Mouse (Mus musculus) CH12.LX (cell line): ENCODE measurements around the gene Shbg. TPM values are rescaled to one million over a fixed set of nuclear protein-coding genes. Genes with fewer than 3 reads are reported as not detected.

Experiments used
- DNase-seq: peaks from one replicate; pipeline ENCODE4 v3.0.0-alpha.2; 2013; ENCODE audit errors: extremely low read depth
- H3K27ac ChIP-seq: 2 replicates; pipeline ENCODE4 v1.5.1; 2012; ENCODE audit warnings: low read depth, mild to moderate bottlenecking, control low read depth, moderate library complexity; ENCODE audit not compliant: insufficient read depth
- H3K27me3 ChIP-seq: replicated peaks from 2 replicates; pipeline ENCODE3; 2012; ENCODE audit warnings: inconsistent platforms
- H3K36me3 ChIP-seq, 2 experiments: replicated peaks in 1 of 2; 2 replicates each; pipeline versions ENCODE3 to v1.6.1; 2012; ENCODE audit warnings: inconsistent platforms in 1 of 2, low read length in 1 of 2, mild to moderate bottlenecking in 1 of 2, mixed read lengths in 1 of 2, moderate library complexity in 1 of 2; ENCODE audit not compliant: control insufficient read depth in 1 of 2, insufficient read depth in 1 of 2
- H3K4me1 ChIP-seq, 2 experiments: 2 replicates each; pipeline ENCODE4 v1.6.1; 2012; ENCODE audit warnings: inconsistent platforms in 1 of 2, moderate library complexity in 1 of 2; ENCODE audit not compliant: insufficient read depth in 2 of 2, control insufficient read depth in 1 of 2
- H3K4me2 ChIP-seq: 2 replicates; pipeline ENCODE4 v1.6.1; 2012; ENCODE audit warnings: low read depth, mild to moderate bottlenecking, control low read depth; ENCODE audit not compliant: poor library complexity, insufficient read depth, severe bottlenecking
- H3K4me3 ChIP-seq, 3 experiments: fragments of 150-350 bp in 1 of 3; sonication (generic) in 1 of 3; replicated peaks in 1 of 3; 2 replicates each; pipeline versions ENCODE3 to v1.5.1; 2011 to 2012; ENCODE audit warnings: low read depth in 2 of 3, low read length in 2 of 3, mild to moderate bottlenecking in 2 of 3, moderate library complexity in 2 of 3, control low read depth in 1 of 3, improper control_type of control experiment in 1 of 3, inconsistent platforms in 1 of 3, mixed read lengths in 1 of 3; ENCODE audit not compliant: poor library complexity in 1 of 3
- H3K79me2 ChIP-seq: replicated peaks from 2 replicates; pipeline ENCODE4 v1.6.1; 2012; ENCODE audit warnings: mild to moderate bottlenecking, moderate library complexity; ENCODE audit not compliant: control insufficient read depth, poor library complexity, insufficient read depth, severe bottlenecking; ENCODE audit errors: extremely low read depth
- H3K9ac ChIP-seq: 2 replicates; pipeline ENCODE4 v1.6.1; 2012; ENCODE audit warnings: low read depth, mild to moderate bottlenecking, control low read depth, moderate library complexity; ENCODE audit not compliant: insufficient read depth
- H3K9me3 ChIP-seq: replicated peaks from 2 replicates; pipeline ENCODE3; 2012; ENCODE audit warnings: low read length, inconsistent platforms, mixed read lengths
- CHD1 ChIP-seq: IDR thresholded peaks from 2 replicates; pipeline ENCODE4 v1.6.1; 2012; ENCODE audit warnings: low read depth, low read length, improper control_type of control experiment, inconsistent platforms
- ELF1 ChIP-seq: IDR thresholded peaks from 2 replicates; pipeline ENCODE4 v1.6.1; 2014; ENCODE audit warnings: low read depth, mild to moderate bottlenecking, inconsistent platforms, low read length, improper control_type of control experiment
- GABPA ChIP-seq: IDR thresholded peaks from 2 replicates; pipeline ENCODE4 v1.6.1; 2012; ENCODE audit warnings: low read depth, low read length, improper control_type of control experiment, inconsistent platforms; ENCODE audit not compliant: insufficient replicate concordance
- JUN ChIP-seq: IDR thresholded peaks from 2 replicates; pipeline ENCODE4 v1.6.1; 2011; ENCODE audit warnings: low read depth, mild to moderate bottlenecking, low read length, improper control_type of control experiment, moderate library complexity; ENCODE audit not compliant: insufficient read depth
- MAFK ChIP-seq: IDR thresholded peaks from 2 replicates; pipeline ENCODE4 v1.6.1; 2011; ENCODE audit warnings: low read length, improper control_type of control experiment; ENCODE audit not compliant: insufficient replicate concordance
- MEF2A ChIP-seq: IDR thresholded peaks from 2 replicates; pipeline ENCODE4 v1.6.1; 2014; ENCODE audit warnings: low read depth, mild to moderate bottlenecking, inconsistent platforms, low read length, improper control_type of control experiment, borderline replicate concordance
- POLR2A ChIP-seq: IDR thresholded peaks from 2 replicates; pipeline ENCODE4 v1.6.1; 2011; ENCODE audit warnings: low read depth, mild to moderate bottlenecking, improper control_type of control experiment, low read length
- POLR2AphosphoS2 ChIP-seq: IDR thresholded peaks from 2 replicates; pipeline ENCODE4 v1.6.1; 2011; ENCODE audit warnings: low read depth, low read length, improper control_type of control experiment
- SIN3A ChIP-seq: IDR thresholded peaks from 2 replicates; pipeline ENCODE4 v1.6.1; 2012; ENCODE audit warnings: low read length, improper control_type of control experiment, inconsistent platforms
- TBP ChIP-seq: conservative IDR thresholded peaks from 2 replicates; pipeline ENCODE4 v1.6.1; 2011; ENCODE audit warnings: low read depth, low read length, improper control_type of control experiment
- UBTF ChIP-seq: IDR thresholded peaks from 2 replicates; pipeline ENCODE4 v1.6.1; 2012; ENCODE audit warnings: low read depth, mild to moderate bottlenecking, inconsistent platforms, low read length, improper control_type of control experiment, moderate library complexity
- USF1 ChIP-seq: IDR thresholded peaks from 2 replicates; pipeline ENCODE4 v1.6.1; 2014; ENCODE audit warnings: low read depth, mild to moderate bottlenecking, inconsistent platforms, low read length, improper control_type of control experiment
- ZC3H11A ChIP-seq: IDR thresholded peaks from 2 replicates; pipeline ENCODE4 v1.6.1; 2012; ENCODE audit warnings: low read depth, mild to moderate bottlenecking, inconsistent platforms, low read length, improper control_type of control experiment
- ZMIZ1 ChIP-seq: IDR thresholded peaks from 2 replicates; pipeline ENCODE4 v1.6.1; 2012; ENCODE audit warnings: low read depth, mild to moderate bottlenecking, inconsistent platforms, low read length, improper control_type of control experiment
- dilution Hi-C: fragments of 300-500 bp; cut with MboI; formaldehyde crosslinking; loops from 2 replicates; pipeline ENCODE4 v1.14.3; 2020; ENCODE audit warnings: low sequenced_read_pairs; ENCODE audit not compliant: extremely low pct_unique_long_range_greater_than_20kb, extremely low pct_ligation_motif_present
- in situ Hi-C: fragments of 300-500 bp; cut with MboI; formaldehyde crosslinking; loops from 3 replicates; pipeline ENCODE4 v1.14.3; 2019; ENCODE audit warnings: low sequenced_read_pairs, low pct_ligation_motif_present, low pct_unique_long_range_greater_than_20kb, mixed read lengths
- polyA plus RNA-seq: library from polyadenylated mRNA; unstranded; fragments of >175 nt; gene quantifications from 2 replicates; pipeline ENCODE4 v1.2.1, GENCODE M21; 2012; ENCODE audit warnings: low read depth; ENCODE audit not compliant: insufficient read length
- total RNA-seq, 2 experiments: library from RNA; depleted of rRNA; stranded (reverse); fragments of 300-350 nt in 1 of 2; fragments of >200 nt in 1 of 2; gene quantifications; 2 replicates each; pipeline ENCODE4 v1.2.3; 2012 to 2014

Shbg gene
- total and polyA plus RNA-seq, 3 experiments, result not detected

DNA sequence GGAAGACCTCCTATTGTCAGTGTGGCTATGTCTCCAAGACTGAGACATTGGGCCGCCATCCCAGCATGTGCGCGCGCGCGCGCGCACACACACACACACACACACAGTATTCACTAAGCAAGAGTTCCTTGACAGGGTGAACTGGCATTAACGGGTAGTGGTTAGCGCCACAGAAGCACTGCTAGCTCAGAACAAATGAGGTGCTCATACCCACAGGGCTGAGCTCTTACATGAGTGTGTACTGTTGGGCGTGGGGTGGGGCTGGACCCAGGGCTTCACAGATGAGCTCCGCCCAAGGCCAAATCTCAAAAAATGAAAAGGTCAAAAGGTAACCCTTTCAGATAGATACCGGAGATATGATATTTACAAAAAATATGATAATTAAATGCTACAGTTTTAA lies 32.8 kb downstream of the Shbg start:
- peaks cover 66% of the 10 kb centered on the region for H3K79me2 ChIP-seq
- no peak overlapping the region for H3K4me3 ChIP-seq
- no peaks in the 10 kb centered on the region for H3K27me3 ChIP-seq
- no peak overlapping the region for H3K9ac ChIP-seq
- peaks cover 16 to 48% of the 10 kb centered on the region in 2 experiments for H3K4me1 ChIP-seq
- no peak overlapping the region for H3K27ac ChIP-seq
- H3K4me2 ChIP-seq, result no peak overlapping the region
- TF ChIP-seq POLR2A, result peak; percentile 19; the same call in 1 of the 2 replicates
- TF ChIP-seq ZMIZ1, result no peak
- TF ChIP-seq POLR2AphosphoS2, result no peak; the same call in 1 of the 2 replicates
- TF ChIP-seq CHD1, result no peak
- no peak for DNase-seq
- no peaks in the 10 kb centered on the region for H3K9me3 ChIP-seq
- H3K36me3 ChIP-seq, result peaks cover 49 to 72% of the 10 kb centered on the region in 2 experiments
- dilution Hi-C loops (no loop called here), in situ Hi-C loops (no loop called here)

DNA sequence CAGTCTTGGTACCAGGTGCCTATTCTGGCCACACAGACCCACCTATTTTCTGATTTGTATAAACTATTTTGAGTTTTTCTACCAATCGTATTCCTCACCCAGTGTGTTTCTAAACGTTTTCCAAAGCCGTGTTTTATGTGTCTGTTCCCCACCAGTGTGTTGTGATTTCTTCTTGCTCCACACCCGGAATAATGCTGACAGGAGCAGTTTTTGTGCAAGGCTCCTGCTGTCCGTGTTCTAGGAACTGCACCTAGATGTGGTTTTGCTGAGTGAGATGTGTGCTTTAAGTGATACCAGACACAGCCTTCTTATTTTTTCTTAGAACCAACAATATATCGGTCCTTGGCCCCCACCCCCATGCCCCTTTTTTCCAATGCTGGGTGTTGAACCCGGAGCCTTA lies 33.7 kb downstream of the Shbg start:
- DNase-seq, result no peak
- H3K4me1 ChIP-seq, result peaks cover 16 to 48% of the 10 kb centered on the region in 2 experiments
- H3K36me3 ChIP-seq, result peaks cover 40 to 63% of the 10 kb centered on the region in 2 experiments
- no peaks in the 10 kb centered on the region for H3K27me3 ChIP-seq
- H3K4me3 ChIP-seq, result no peak overlapping the region
- in situ Hi-C loops, result no loop called here
- H3K9ac ChIP-seq, result no peak overlapping the region
- dilution Hi-C loops, result no loop called here
- no peak overlapping the region for H3K4me2 ChIP-seq
- no peaks in the 10 kb centered on the region for H3K9me3 ChIP-seq
- peaks cover 66% of the 10 kb centered on the region for H3K79me2 ChIP-seq
- TF ChIP-seq MEF2A (no peak), CHD1 (no peak), JUN (no peak), GABPA (no peak), ELF1 (no peak), MAFK (0 out of 2 replicates have a peak, but pooled peaks have one; percentile 36)
- H3K27ac ChIP-seq, result no peak overlapping the region

DNA sequence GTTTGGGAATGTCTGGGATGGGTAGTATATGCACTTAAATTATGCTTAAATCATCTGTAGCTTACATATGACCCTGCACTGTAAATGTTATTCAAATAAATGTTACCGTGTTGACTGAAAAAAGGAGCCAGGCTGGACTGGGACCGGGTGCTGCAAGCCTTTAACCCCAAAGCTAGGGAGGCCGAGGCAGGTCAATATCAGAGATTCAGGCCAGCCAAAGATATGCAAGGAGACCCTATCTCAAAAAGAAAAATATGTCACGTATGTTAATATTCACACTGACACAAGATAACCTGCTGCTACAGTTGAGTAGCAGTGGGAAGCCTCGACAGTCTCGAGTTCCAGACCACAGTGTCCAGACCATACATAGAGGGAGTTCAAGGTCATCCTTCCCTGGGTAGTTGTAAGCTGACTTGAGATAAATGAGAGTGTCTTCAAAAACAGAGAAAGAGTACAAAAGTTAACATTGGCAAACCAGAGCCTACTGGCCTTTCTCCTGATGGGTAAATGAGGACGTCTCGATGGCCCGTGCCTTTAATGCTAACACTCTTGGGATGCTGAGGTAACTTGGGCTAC lies 35.4 kb downstream of the Shbg start:
- peaks cover 23 to 49% of the 10 kb centered on the region in 2 experiments for H3K36me3 ChIP-seq
- peak overlapping the region; percentile 96 for H3K4me2 ChIP-seq
- DNase-seq, result no peak
- dilution Hi-C loops, result no loop called here
- H3K27me3 ChIP-seq, result no peaks in the 10 kb centered on the region
- in situ Hi-C loops, result no loop called here
- peak overlapping the region; percentile 10 to 99 (median 81) for H3K4me3 ChIP-seq
- H3K4me1 ChIP-seq, result peaks cover 16 to 57% of the 10 kb centered on the region in 2 experiments
- TF ChIP-seq ELF1 (no peak), ZMIZ1 (no peak), CHD1 (no peak), USF1 (no peak), ZC3H11A (no peak), UBTF (no peak), SIN3A (no peak), TBP (no peak)
- no peak overlapping the region for H3K27ac ChIP-seq
- no peaks in the 10 kb centered on the region for H3K9me3 ChIP-seq
- peaks cover 83% of the 10 kb centered on the region for H3K79me2 ChIP-seq
- peak overlapping the region; percentile 82 for H3K9ac ChIP-seq
